Mouse (Mus musculus) naive thymus-derived CD4-positive, alpha-beta T cell, adult 2 months (primary cell): ENCODE data around the gene Tor2a.

Experiments
- DNase-seq: peaks from one replicate; pipeline ENCODE4 v3.0.0-alpha.2; 2011; ENCODE audit warnings: low read depth

The Tor2a gene

GRCm38 (mm10) chr2:32763353-32763752 is 6.3 kb downstream of the Tor2a start:
- DNase-seq, result no peak

- DNase-seq, result no peak
Measured at GRCm38 (mm10) chr2:32767241-32767640, 10.2 kb downstream of the Tor2a start.

GRCm38 (mm10) chr2:32768661-32769285 is 11.7 kb downstream of the Tor2a start:
- DNase-seq, result no peak

GRCm38 (mm10) chr2:32769327-32770085 is 12.5 kb downstream of the Tor2a start:
- DNase-seq, result no peak

GRCm38 (mm10) chr2:32771886-32772285 is 14.9 kb downstream of the Tor2a start:
- no peak for DNase-seq

- DNase-seq, result no peak
Measured at GRCm38 (mm10) chr2:32772626-32773279, 15.7 kb downstream of the Tor2a start.

- peak; percentile 97 for DNase-seq
Measured at GRCm38 (mm10) chr2:32775359-32776074, 18.5 kb downstream of the Tor2a start, which contains the start of the genes Ttc16 and Ptrh1. TSS of gene Ttc16 (minus strand) at chr2:32775633. TSS of gene Ptrh1 (plus strand) at chr2:32775786.

GRCm38 (mm10) chr2:32776192-32776591 is 19.2 kb downstream of the Tor2a start:
- DNase-seq, result no peak

- DNase-seq, result peak; percentile 53
Measured at GRCm38 (mm10) chr2:32778081-32778480, 21.0 kb downstream of the Tor2a start.

GRCm38 (mm10) chr2:32779131-32779530 is 22.1 kb downstream of the Tor2a start:
- DNase-seq, result peak; percentile 56

- DNase-seq, result no peak
Measured at GRCm38 (mm10) chr2:32779714-32780113, 22.7 kb downstream of the Tor2a start.

- no peak for DNase-seq
Measured at GRCm38 (mm10) chr2:32781710-32782109, 24.7 kb downstream of the Tor2a start.

GRCm38 (mm10) chr2:32784048-32784681 is 27.1 kb downstream of the Tor2a start, which contains the start of gene Cfap157:
TSS of gene Cfap157 (minus strand) at chr2:32784428.
- DNase-seq, result no peak

- DNase-seq, result peak; percentile 58
Measured at GRCm38 (mm10) chr2:32787176-32787575, 30.1 kb downstream of the Tor2a start.

- no peak for DNase-seq
Measured at GRCm38 (mm10) chr2:32788581-32788980, 31.5 kb downstream of the Tor2a start.

- no peak for DNase-seq
Measured at GRCm38 (mm10) chr2:32791297-32791696, 34.3 kb downstream of the Tor2a start.

GRCm38 (mm10) chr2:32795748-32796418 is 38.8 kb downstream of the Tor2a start:
- no peak for DNase-seq

GRCm38 (mm10) chr2:32798251-32798962 is 41.4 kb downstream of the Tor2a start:
- no peak for DNase-seq

GRCm38 (mm10) chr2:32808816-32809566 is 52.0 kb downstream of the Tor2a start:
- no peak for DNase-seq
